Mouse (Mus musculus): ENCODE data around the gene Folr2. TPM values are rescaled to one million over a fixed set of nuclear protein-coding genes. Genes with fewer than 3 reads are reported as not detected.

The Folr2 gene
- polyA plus RNA-seq, 1 experiment from 2014 or later: 0.47 TPM

DNA sequence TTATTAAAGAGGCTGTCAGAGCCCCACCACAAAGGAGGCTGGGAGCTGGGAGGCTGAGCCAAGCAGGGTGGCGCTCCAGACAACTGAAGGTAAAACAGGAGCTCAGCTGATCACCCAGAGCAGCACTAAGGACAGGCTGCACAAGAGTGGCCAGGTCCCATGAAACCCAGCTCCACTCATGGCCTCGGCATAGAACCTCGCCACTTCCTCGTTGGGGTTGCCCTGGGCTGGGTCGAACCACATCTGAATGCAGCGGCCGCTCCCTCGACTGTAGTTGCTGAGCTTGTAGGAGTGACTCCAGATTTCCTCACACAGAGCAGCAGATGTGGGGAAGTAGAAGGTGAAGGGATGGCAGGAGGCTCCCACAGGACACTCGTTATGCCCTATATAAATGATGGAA lies 1.4 kb upstream of the Folr2 start:
- Histone ChIP-seq H3K9me3 (no peaks in the 10 kb centered on the region), H3K27ac (no peak overlapping the region), H3K4me1 (no peaks in the 10 kb centered on the region), H3K36me3 (replicated peaks) (no peaks in the 10 kb centered on the region), H3K27me3 (ENCODE audit: poor library complexity, severe bottlenecking) (no peaks in the 10 kb centered on the region), H3K4me3 (no peak overlapping the region)
- WGBS: 87% methylated on average over 9 of the region's 9 CpGs
- no peak for DNase-seq (ENCODE audit: extremely low spot score, low spot score)

DNA sequence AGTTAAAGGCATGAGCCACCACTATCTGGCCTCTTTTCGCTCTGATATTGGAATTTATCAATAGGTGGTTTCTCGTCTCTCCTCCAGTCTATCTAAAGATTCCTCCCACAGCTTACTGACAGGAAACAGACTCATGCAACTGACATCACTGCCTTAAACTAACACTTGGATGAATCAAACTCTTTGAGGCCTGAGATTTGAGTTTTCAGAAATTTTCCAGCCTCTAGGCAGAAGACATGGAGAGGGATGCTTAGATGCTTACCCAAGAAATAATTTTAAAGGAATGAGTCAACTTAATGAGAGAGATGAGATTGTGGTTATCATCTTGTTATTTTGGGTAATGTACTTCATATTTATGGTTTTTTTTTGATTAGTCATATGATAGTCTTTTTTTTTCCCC lies 3.2 kb downstream of the Folr2 start:
- no peaks in the 10 kb centered on the region for H3K9me3 ChIP-seq
- no peaks in the 10 kb centered on the region for H3K36me3 ChIP-seq (replicated peaks)
- no peaks in the 10 kb centered on the region for H3K27me3 ChIP-seq (ENCODE audit: poor library complexity, severe bottlenecking)
- WGBS: 88% methylated on average over 2 of the region's 2 CpGs
- no peak overlapping the region for H3K4me3 ChIP-seq
- no peak for DNase-seq (ENCODE audit: extremely low spot score, low spot score)
- no peaks in the 10 kb centered on the region for H3K4me1 ChIP-seq
- H3K27ac ChIP-seq: no peak overlapping the region

DNA sequence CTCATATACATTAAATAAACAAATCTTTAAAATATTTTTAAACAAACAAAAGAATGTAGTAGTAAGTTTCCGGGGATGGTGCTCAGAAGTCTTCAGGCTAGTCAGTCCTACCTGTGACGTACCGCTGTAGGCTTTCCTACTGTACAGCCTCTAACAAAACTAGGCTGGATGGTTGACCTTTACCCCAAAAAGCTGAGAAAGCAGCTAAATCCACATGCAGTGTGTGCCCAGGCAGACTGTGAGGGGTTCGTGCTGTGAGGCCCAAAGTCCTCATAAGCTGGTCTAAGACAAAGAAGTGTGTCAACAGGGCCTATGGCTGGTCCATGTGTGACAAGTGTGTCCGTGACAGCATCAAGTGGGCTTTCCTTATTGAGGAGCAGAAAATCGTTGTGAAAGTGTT lies 4.1 kb downstream of the Folr2 start:
- no peaks in the 10 kb centered on the region for H3K27me3 ChIP-seq (ENCODE audit: poor library complexity, severe bottlenecking)
- WGBS: 89% methylated on average over 6 of the region's 6 CpGs
- no peak for DNase-seq (ENCODE audit: extremely low spot score, low spot score)
- no peak overlapping the region for H3K27ac ChIP-seq
- no peaks in the 10 kb centered on the region for H3K4me1 ChIP-seq
- no peak overlapping the region for H3K4me3 ChIP-seq
- H3K9me3 ChIP-seq: no peaks in the 10 kb centered on the region
- no peaks in the 10 kb centered on the region for H3K36me3 ChIP-seq (replicated peaks)

DNA sequence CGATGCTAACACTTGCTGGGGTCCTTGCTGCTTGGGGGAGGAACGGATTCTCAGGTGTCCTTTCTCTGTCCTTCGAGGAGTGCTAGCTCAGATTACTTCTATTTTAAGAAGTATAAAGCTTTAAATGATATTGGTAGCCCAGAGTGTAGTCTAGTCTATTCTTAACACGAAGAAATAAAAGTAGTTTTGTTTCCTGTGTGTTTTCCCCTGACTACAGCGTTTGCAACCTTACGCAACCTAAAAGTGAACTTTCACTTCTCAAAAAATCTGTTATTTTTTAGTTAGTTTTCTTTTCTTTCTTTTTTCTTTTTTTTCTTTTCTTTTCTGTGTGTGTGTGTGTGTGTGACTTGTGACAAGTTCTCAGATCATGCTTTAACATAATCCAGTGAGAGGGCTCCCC lies 5.3 kb downstream of the Folr2 start:
- no peak overlapping the region for H3K4me3 ChIP-seq
- no peaks in the 10 kb centered on the region for H3K36me3 ChIP-seq (replicated peaks)
- H3K27me3 ChIP-seq (ENCODE audit: poor library complexity, severe bottlenecking): no peaks in the 10 kb centered on the region
- H3K4me1 ChIP-seq: no peaks in the 10 kb centered on the region
- H3K9me3 ChIP-seq: no peaks in the 10 kb centered on the region
- no peak overlapping the region for H3K27ac ChIP-seq
- DNase-seq (ENCODE audit: extremely low spot score, low spot score): no peak
- 89% methylated on average over 6 of the region's 6 CpGs for WGBS

DNA sequence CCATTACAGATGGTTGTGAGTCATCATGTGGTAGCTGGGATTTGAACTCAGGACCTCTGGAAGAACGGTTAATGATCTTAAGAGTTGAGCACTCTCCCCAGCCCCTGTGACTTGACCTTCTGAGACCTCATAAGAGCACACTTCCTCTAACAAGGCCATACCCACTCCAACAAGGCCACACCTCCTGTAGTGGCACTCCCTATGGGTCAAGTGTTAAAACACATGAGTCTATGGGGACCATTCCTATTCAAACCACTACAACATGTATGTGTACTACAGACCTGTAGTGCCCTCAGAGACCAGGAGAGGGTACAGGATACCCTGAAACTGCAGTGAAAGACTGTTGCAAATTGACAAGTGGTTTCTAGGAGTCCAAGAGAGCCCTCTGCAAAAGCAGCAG lies 9.1 kb downstream of the Folr2 start:
- Histone ChIP-seq H3K4me1 (no peaks in the 10 kb centered on the region), H3K36me3 (replicated peaks) (no peaks in the 10 kb centered on the region), H3K27me3 (ENCODE audit: poor library complexity, severe bottlenecking) (no peaks in the 10 kb centered on the region), H3K4me3 (no peak overlapping the region), H3K9me3 (no peaks in the 10 kb centered on the region), H3K27ac (no peak overlapping the region)
- no peak for DNase-seq (ENCODE audit: extremely low spot score, low spot score)
- 97% methylated on average over 1 of the region's 1 CpGs for WGBS

DNA sequence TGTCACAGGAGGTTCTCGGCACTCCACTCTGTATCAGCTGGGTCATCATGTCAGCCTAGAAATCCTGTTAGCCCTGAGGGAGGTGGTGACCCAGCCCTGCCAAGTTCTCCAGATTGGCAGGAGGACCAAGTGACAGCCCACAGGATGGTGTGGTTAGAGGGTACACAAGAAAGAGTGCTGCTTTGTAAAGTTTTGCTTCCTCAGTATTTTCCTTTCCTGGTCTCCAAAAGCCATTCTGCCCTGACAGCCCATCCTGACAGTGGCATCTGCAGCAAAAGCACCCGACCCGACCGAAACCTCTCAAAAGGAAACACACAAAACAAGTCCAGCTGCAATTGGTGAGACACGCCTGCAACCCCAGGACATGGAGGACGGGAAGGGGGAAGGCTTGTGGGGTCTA lies 12.8 kb downstream of the Folr2 start:
- DNase-seq (ENCODE audit: extremely low spot score, low spot score): no peak

DNA sequence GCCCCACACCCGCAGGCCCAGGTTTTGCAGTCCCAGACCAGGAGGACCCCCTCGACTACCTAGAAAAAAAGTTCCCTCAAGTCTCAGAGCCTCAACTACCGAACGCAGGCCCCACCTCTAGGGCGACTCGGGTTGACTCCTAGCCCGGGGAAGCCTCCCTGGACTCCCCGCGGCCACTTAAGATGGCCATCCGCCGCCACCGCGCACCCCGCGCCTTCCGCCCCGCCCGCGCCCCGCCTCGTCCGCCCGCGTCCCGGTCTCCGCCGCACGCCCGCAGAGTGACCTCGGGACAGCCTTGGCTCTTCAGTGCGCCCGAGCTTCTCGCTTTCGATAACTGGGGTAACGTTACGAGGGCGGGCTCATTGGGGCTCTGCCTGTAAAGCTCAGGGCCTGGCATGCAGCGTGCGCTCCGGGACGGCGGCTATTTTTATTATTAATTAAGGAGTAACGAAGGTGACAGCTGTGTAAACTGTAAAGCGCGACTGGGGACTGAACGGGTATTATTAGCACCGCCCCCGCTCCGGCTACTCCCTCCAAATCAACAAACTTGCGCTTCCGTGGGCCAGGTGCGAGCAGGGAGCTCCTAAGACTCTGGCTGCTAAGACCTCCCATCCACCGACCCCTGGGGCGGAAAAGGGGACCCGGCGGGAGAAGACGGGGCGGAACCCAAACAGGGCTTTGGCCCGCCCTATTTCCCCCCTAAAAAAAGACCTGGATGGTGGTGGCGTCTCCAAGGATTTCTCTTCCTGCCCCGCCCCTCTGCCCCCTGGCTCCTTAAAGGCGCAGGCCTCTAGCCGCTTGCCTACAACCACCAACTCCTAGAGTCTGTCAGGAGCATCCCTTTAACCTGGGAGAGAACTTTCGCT lies 19.2 kb downstream of the Folr2 start, which contains the start of gene Inppl1:
Gene Inppl1 (minus strand): TSS at position 624 of the 866 bp plus-strand sequence.
- under 1% methylated on average over 64 of the region's 64 CpGs for WGBS
- Histone ChIP-seq H3K4me1 (peaks cover 54% of the 10 kb centered on the region), H3K9me3 (no peaks in the 10 kb centered on the region), H3K27ac (peak within 1 kb of the TSS; percentile 99), H3K27me3 (ENCODE audit: poor library complexity, severe bottlenecking) (no peaks in the 10 kb centered on the region), H3K36me3 (replicated peaks) (peaks cover 19% of the 10 kb centered on the region), H3K4me3 (peak within 1 kb of the TSS; percentile 99)
- DNase-seq (ENCODE audit: extremely low spot score, low spot score): peak; percentile 89

More for the DNA sequence above, 12.8 kb downstream of the Folr2 start:
- H3K4me3 ChIP-seq: no peak overlapping the region
- no peaks in the 10 kb centered on the region for H3K9me3 ChIP-seq
- no peaks in the 10 kb centered on the region for H3K36me3 ChIP-seq (replicated peaks)
- no peaks in the 10 kb centered on the region for H3K27me3 ChIP-seq (ENCODE audit: poor library complexity, severe bottlenecking)
- H3K4me1 ChIP-seq: 0 out of 2 replicates have a peak, but pooled peaks cover under 1% of the 10 kb centered on the region
- H3K27ac ChIP-seq: no peak overlapping the region
- 78% methylated on average over 6 of the region's 6 CpGs for WGBS

DNA sequence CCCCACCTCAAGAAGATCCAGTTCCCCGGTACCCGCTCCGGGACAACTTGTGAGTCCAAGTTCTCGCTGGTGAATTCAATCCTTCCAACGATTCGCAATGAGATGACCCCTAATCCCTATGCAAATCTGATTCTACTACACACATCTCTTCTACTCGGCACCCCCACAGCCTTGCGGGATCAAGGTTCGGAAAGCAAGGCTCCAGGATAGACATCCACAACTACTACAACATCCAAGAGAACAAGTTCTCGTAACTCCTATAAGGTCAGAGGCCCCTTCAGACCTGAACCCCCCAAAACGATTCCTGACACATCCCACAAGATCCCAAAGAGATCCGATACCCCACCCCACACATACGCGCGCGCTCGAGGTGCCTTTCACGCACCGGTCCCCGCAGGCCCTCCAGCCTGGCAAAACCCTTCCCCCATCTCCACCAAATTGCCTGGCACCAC lies 19.8 kb downstream of the Folr2 start:
- no peaks in the 10 kb centered on the region for H3K27me3 ChIP-seq (ENCODE audit: poor library complexity, severe bottlenecking)
- peak overlapping the region; percentile 99 for H3K4me3 ChIP-seq
- DNase-seq (ENCODE audit: extremely low spot score, low spot score): no peak
- H3K4me1 ChIP-seq: peaks cover 54% of the 10 kb centered on the region
- peaks cover 26% of the 10 kb centered on the region for H3K36me3 ChIP-seq (replicated peaks)
- H3K9me3 ChIP-seq: no peaks in the 10 kb centered on the region
- peak overlapping the region; percentile 99 for H3K27ac ChIP-seq
- under 1% methylated on average over 20 of the region's 20 CpGs for WGBS

DNA sequence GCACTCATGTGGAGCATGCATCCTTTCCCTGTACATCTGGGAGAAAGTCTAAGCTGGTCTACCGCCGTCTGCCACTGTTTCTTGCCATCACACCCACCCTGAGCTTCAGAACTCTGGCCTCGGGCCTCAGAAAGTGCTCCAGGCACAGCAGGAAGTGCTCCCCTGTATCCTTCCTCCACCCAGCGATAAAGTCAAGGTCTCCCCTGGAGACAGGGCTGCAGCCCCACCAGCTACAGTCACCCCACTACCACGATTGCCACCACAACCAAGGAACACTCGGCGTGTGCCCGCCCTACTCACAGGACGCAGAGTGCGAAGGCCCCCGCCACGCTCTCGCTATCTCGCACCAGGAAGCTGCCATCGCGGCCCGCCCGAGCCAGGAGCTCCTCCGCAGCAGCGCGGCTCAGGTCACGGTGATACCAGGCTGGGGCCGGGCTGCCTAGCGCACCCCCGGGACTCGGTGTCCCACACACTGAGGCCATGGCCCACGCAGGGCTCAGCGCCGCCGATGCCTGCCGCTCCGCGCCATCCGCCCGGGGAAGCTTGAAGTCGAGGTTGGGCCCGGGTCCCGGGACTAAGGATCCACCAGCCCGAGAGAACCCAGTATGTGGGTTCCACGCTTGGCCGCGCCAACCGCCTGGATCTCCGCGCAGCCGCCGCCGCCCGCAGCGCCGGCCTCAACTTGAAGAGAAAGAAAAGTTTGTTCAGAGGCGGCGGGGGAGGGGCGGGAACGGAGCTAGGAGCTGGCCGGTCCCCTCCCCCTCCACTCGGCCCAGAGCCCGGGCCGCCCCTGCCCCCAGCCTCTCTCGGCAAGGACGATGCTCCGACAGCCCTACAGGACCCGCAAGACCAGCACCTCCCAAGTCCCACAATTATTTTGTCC lies 20.5 kb downstream of the Folr2 start:
- Histone ChIP-seq H3K4me3 (peak overlapping the region; percentile 99), H3K36me3 (replicated peaks) (peaks cover 33% of the 10 kb centered on the region), H3K9me3 (no peaks in the 10 kb centered on the region), H3K27ac (peak overlapping the region; percentile 99), H3K4me1 (peaks cover 54% of the 10 kb centered on the region), H3K27me3 (ENCODE audit: poor library complexity, severe bottlenecking) (no peaks in the 10 kb centered on the region)
- under 1% methylated on average over 62 of the region's 63 CpGs for WGBS
- DNase-seq (ENCODE audit: extremely low spot score, low spot score): peak; percentile 77

DNA sequence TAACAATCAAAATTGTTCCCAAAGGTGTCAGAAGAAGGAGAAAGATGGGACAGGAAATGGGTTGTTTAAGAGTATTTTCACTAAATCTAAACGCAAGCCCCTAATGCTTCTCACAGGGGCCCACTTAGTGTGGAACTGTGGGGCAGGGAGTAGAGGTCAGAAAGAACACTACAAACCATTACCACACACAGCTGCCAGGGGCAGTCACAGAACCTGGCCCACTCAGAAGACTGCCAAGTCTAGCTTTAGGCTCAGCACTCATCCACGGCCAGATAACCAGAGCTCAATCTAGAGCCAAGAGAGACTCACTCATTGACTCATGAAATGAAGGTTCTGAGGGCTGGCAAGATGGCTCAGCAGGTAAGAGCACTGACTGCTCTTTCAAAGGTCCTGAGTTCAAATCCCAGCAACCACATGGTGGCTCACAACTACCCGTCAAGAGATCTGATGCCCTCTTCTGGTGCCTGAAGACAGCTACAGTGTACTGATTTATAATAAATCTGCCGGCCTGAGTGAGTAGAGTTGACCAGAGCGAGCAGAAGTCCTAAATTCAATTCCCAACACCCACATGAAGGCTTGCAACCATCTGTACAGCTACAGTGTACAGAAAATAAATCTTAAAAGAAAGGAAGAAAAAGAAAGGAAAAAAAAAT lies 21.4 kb downstream of the Folr2 start:
- H3K9me3 ChIP-seq: no peaks in the 10 kb centered on the region
- H3K4me1 ChIP-seq: peaks cover 54% of the 10 kb centered on the region
- WGBS: 50% methylated on average over 5 of the region's 5 CpGs
- peak overlapping the region; percentile 99 for H3K27ac ChIP-seq
- no peak for DNase-seq (ENCODE audit: extremely low spot score, low spot score)
- peak overlapping the region; percentile 99 for H3K4me3 ChIP-seq
- no peaks in the 10 kb centered on the region for H3K27me3 ChIP-seq (ENCODE audit: poor library complexity, severe bottlenecking)
- peaks cover 42% of the 10 kb centered on the region for H3K36me3 ChIP-seq (replicated peaks)

DNA sequence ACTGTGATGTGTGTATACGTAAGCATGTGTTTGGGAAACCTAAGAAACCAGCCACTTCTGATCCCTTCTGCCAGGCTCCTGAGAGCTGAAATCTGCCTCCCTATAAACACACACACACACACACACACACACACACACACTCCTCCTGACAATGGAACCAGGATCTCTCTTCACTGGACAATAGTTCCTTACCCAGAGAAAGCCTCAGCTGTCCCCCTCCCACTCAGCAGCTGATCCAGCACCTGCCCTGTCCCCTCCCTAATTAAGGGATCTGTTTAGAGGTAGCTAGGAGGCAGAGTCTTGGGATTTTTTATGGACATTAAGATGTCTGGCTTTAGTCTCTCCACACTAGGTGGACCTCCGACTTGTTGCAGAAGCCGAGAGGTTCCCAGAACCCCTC lies 22.1 kb downstream of the Folr2 start:
- 78% methylated on average over 3 of the region's 3 CpGs for WGBS
- no peak for DNase-seq (ENCODE audit: extremely low spot score, low spot score)
- Histone ChIP-seq H3K27ac (peak overlapping the region; percentile 99; the same call in 1 of the 2 replicates), H3K9me3 (no peaks in the 10 kb centered on the region), H3K36me3 (replicated peaks) (peaks cover 49% of the 10 kb centered on the region), H3K27me3 (ENCODE audit: poor library complexity, severe bottlenecking) (no peaks in the 10 kb centered on the region), H3K4me1 (peaks cover 54% of the 10 kb centered on the region), H3K4me3 (peak overlapping the region; percentile 99)

DNA sequence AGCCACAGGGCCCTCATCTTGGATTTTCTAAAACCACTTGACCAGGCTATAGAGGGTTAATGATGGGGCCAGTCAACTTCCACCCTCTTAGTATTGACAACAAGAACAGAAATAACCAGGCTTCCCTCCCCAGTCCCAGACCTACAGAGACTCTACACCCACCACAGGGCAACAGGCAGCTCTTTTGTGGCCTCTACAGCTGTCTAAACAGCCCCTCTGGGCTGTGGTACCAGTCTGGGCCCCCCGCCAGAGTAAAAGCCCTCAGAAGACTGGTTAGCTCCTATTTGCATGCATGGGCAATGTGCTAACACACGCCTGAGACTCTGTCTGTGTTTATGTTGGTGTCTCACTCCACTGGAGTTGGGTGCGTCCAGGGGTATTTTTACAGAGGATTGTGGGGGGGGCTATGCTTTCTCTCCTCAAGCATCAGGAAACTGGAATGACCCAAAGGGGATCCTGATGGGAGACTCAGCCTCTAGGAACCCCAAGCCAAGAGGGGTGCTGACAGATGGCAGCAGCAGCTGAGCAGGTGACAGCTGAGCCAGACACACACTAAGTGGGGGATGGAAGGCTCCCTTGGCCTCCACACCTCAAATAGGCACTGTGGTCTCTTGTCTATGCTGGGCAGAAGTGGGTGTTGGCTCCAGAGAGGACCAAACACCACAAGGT lies 22.9 kb downstream of the Folr2 start:
- Histone ChIP-seq H3K27me3 (ENCODE audit: poor library complexity, severe bottlenecking) (no peaks in the 10 kb centered on the region), H3K4me3 (peak overlapping the region; percentile 9; the same call in 1 of the 2 replicates), H3K36me3 (replicated peaks) (peaks cover 57% of the 10 kb centered on the region), H3K27ac (peak overlapping the region; percentile 99), H3K4me1 (peaks cover 53% of the 10 kb centered on the region), H3K9me3 (no peaks in the 10 kb centered on the region)
- 73% methylated on average over 3 of the region's 3 CpGs for WGBS
- DNase-seq (ENCODE audit: extremely low spot score, low spot score): no peak

Measured in forebrain, embryonic 10.5 days (tissue).